ENCODE assay signal across 20 mouse cellular contexts in genomic region chr4:83327526-83327925, GRCm38 (mm10). TPM values are rescaled to one million over a fixed set of nuclear protein-coding genes. Genes with fewer than 3 reads are reported as not detected.
DNase-seq lines count a peak whose midpoint lies in the region; ATAC-seq and TF ChIP-seq lines count a peak whose summit lies in the region.
"Had no signal": no experiment of that assay in that cellular context is flagged by ENCODE, and none has a peak within 500 bp of the region (broad histone marks: within the 10 kb centered on the region; RNA-seq: fewer than 3 reads in every experiment).

No protein-coding gene starts in this region.

- 0 out of 2 replicates have a peak overlapping the region, but pooled peaks have one; percentile 1 for H3K27ac ChIP-seq in gastrocnemius, adult 2 months
- H3K27ac ChIP-seq in heart, embryonic 11.5 days (ENCODE audit: low read depth, low read length): no peak overlapping the region
- H3K27ac ChIP-seq: embryonic facial prominence, embryonic 13.5 days; heart, embryonic 10.5 days; midbrain, embryonic 13.5 days had no signal

- H3K9me3 ChIP-seq in heart, embryonic 11.5 days (replicated peaks; ENCODE audit: control insufficient read depth, low read length): no peaks in the 10 kb centered on the region
- H3K9me3 ChIP-seq: embryonic facial prominence, embryonic 13.5 days; heart, embryonic 10.5 days; midbrain, embryonic 13.5 days had no signal

- ATAC-seq in monocyte, adult 5-6 weeks (replicated peaks; ENCODE audit: insufficient number of reproducible peaks, low FRiP score, low TSS enrichment, poor library complexity, severe bottlenecking): peak; percentile 45; the same call in 1 of the 2 replicates
- no peak for ATAC-seq in heart, embryonic 11.5 days (replicated peaks; ENCODE audit: insufficient number of reproducible peaks, low FRiP score, low TSS enrichment)
- ATAC-seq: hindbrain, embryonic 16.5 days; liver, postnatal 0 days; midbrain, embryonic 13.5 days had no signal

- no peak for TF ChIP-seq CTCF in gastrocnemius, adult 2 months (IDR thresholded peaks at IDR 0.05)

- no peak overlapping the region for H3K4me3 ChIP-seq in gastrocnemius, adult 2 months
- no peak overlapping the region for H3K4me3 ChIP-seq in heart, embryonic 11.5 days (ENCODE audit: low read depth, low read length)
- H3K4me3 ChIP-seq: embryonic facial prominence, embryonic 13.5 days; heart, embryonic 10.5 days; midbrain, embryonic 13.5 days had no signal

- H3K36me3 ChIP-seq in heart, embryonic 11.5 days (ENCODE audit: control insufficient read depth, insufficient read depth, low read length): no peaks in the 10 kb centered on the region
- H3K36me3 ChIP-seq: embryonic facial prominence, embryonic 13.5 days; heart, embryonic 10.5 days; midbrain, embryonic 13.5 days had no signal

- intact Hi-C loops in gastrocnemius, adult 2 months (cut with DNase I): no loop called here
- intact Hi-C loops in gastrocnemius, postnatal 36 days (cut with DNase I): no loop called here

- H3K4me2 ChIP-seq in heart, embryonic 11.5 days: no peak overlapping the region
- H3K4me2 ChIP-seq: embryonic facial prominence, embryonic 13.5 days; midbrain, embryonic 13.5 days had no signal

- WGBS in heart, embryonic 11.5 days (ENCODE audit: insufficient replicate concordance): 50% methylated on average over 4 of the region's 4 CpGs

- no peaks in the 10 kb centered on the region for H3K27me3 ChIP-seq in heart, embryonic 11.5 days (ENCODE audit: control insufficient read depth, insufficient read depth, low read length)

- no peak overlapping the region for H3K9ac ChIP-seq in heart, embryonic 11.5 days (ENCODE audit: low read depth, low read length)
- H3K9ac ChIP-seq: embryonic facial prominence, embryonic 13.5 days; liver, postnatal 0 days; midbrain, embryonic 13.5 days had no signal

- no peaks in the 10 kb centered on the region for H3K4me1 ChIP-seq in heart, embryonic 11.5 days (ENCODE audit: control insufficient read depth, insufficient read depth, low read length)

- no peak for DNase-seq in gastrocnemius, adult 2 months
- DNase-seq in gastrocnemius, postnatal 36 days: no peak
- peak; percentile 16 to 17 for DNase-seq in B cell, adult 2 months
- peak; percentile 24 for DNase-seq in MN1 (ENCODE audit: low spot score)
- no peak for DNase-seq in right cerebral cortex, postnatal 36 days (ENCODE audit: low spot score in 2 of 2)
- no peak for DNase-seq in lung, postnatal 14 days
- DNase-seq: adrenal gland, postnatal 25 days; cerebellum, adult 8-10 months; gastrocnemius, postnatal 10 days; layer of hippocampus, postnatal 36 days; liver; liver, postnatal 0 days; right cerebral cortex, adult 18-20 months; thymus, postnatal 25 days had no signal

RNA-seq across cellular contexts. Expression of gene Ttc39b, which starts 3.5 kb away (rescaled TPM):
- total RNA-seq in gastrocnemius, adult 2 months (2021): 1 to 10 TPM; 4.0 to 6.9 TPM
- 1 to 10 TPM; 3.3 to 5.6 TPM for total RNA-seq in gastrocnemius, postnatal 36 days (2021)
- total RNA-seq in monocyte, adult 5-6 weeks (2017): 21.4 to 51.4 TPM (median 30.0 TPM) in 3 replicates
- polyA plus RNA-seq in heart, embryonic 11.5 days (2014; fragmentation: Nextera tagmentation; extraction: Ambion mirVana): 2.3 and 2.9 TPM in 2 replicates

Comparison
In these comparisons a context has a peak if more than half of its experiments do, and no peak if none do; other contexts are left out.
1. DNase-seq: peak in B cell, adult 2 months (2 of 2) and MN1 (single experiment); none in gastrocnemius, adult 2 months (single experiment), gastrocnemius, postnatal 36 days (0 of 2), right cerebral cortex, postnatal 36 days (0 of 2) and lung, postnatal 14 days (single experiment).